Mouse (Mus musculus): Measurements from ENCODE around the gene H2al3.

Gene H2al3

GRCm38 (mm10) chrX:9849403-9849802 is at the start of gene H2al3:
Gene H2al3 (plus strand): TSS chrX:9849703.
- no peak for DNase-seq (ENCODE audit: low read depth)

GRCm38 (mm10) chrX:9810101-9810500 is 39.4 kb upstream of the H2al3 start:
- DNase-seq (ENCODE audit: low read depth) = no peak

GRCm38 (mm10) chrX:9812469-9812868 is 37.0 kb upstream of the H2al3 start:
- DNase-seq (ENCODE audit: low read depth) = no peak

GRCm38 (mm10) chrX:9834779-9835178 is 14.7 kb upstream of the H2al3 start:
- DNase-seq (ENCODE audit: low read depth) = no peak

GRCm38 (mm10) chrX:9846628-9847027 is 2.9 kb upstream of the H2al3 start, which contains the start of gene Hypm:
Gene Hypm (plus strand): TSS chrX:9846928.
- DNase-seq (ENCODE audit: low read depth) = no peak

- no peak for DNase-seq (ENCODE audit: low read depth)
Observed at GRCm38 (mm10) chrX:9861859-9862258, 12.4 kb downstream of the H2al3 start.

- DNase-seq (ENCODE audit: low read depth) = no peak
Observed at GRCm38 (mm10) chrX:9875519-9875918, 26.0 kb downstream of the H2al3 start.

GRCm38 (mm10) chrX:9885322-9885721 is 35.8 kb downstream of the H2al3 start, which contains the start of gene Sytl5:
Gene Sytl5 (plus strand): TSS chrX:9885622.
- no peak for DNase-seq (ENCODE audit: low read depth)

Measured in induced T-regulatory cell, adult 2 months (primary cell).